Mouse (Mus musculus): ENCODE results near the gene Tgfb1i1.

The Tgfb1i1 gene

GRCm38 (mm10) chr7:128296514-128296913 is 49.9 kb downstream of the Tgfb1i1 start:
- no peak for DNase-seq

- DNase-seq: no peak
These were observed 50.6 kb downstream of the Tgfb1i1 start for GRCm38 (mm10) chr7:128297291-128297616.

- DNase-seq: peak; percentile 85 to 86
These were observed 51.2 kb downstream of the Tgfb1i1 start, which contains the start of gene BC017158 for GRCm38 (mm10) chr7:128297617-128298480. Gene BC017158, minus strand, starts transcription at chr7:128298170.

GRCm38 (mm10) chr7:128298481-128299342 is 52.1 kb downstream of the Tgfb1i1 start:
- no peak for DNase-seq

- no peak for DNase-seq
These were observed 54.3 kb downstream of the Tgfb1i1 start for GRCm38 (mm10) chr7:128300952-128301351.

- DNase-seq: no peak
These were observed 55.5 kb downstream of the Tgfb1i1 start for GRCm38 (mm10) chr7:128302151-128302550.

- DNase-seq: no peak
These were observed 57.6 kb downstream of the Tgfb1i1 start for GRCm38 (mm10) chr7:128304198-128304597.

GRCm38 (mm10) chr7:128304907-128305306 is 58.3 kb downstream of the Tgfb1i1 start:
- DNase-seq: peak; percentile 58 to 63
